Mouse (Mus musculus): Measurements from ENCODE around the gene Gamt. TPM values are rescaled to one million over a fixed set of nuclear protein-coding genes. Genes with fewer than 3 reads are reported as not detected.

The Gamt gene
- total RNA-seq (2014; rRNA removed) (241 and 277 TPM in 2 replicates), polyA plus RNA-seq (2012; rRNA removed) (670 and 715 TPM in 2 replicates)

DNA sequence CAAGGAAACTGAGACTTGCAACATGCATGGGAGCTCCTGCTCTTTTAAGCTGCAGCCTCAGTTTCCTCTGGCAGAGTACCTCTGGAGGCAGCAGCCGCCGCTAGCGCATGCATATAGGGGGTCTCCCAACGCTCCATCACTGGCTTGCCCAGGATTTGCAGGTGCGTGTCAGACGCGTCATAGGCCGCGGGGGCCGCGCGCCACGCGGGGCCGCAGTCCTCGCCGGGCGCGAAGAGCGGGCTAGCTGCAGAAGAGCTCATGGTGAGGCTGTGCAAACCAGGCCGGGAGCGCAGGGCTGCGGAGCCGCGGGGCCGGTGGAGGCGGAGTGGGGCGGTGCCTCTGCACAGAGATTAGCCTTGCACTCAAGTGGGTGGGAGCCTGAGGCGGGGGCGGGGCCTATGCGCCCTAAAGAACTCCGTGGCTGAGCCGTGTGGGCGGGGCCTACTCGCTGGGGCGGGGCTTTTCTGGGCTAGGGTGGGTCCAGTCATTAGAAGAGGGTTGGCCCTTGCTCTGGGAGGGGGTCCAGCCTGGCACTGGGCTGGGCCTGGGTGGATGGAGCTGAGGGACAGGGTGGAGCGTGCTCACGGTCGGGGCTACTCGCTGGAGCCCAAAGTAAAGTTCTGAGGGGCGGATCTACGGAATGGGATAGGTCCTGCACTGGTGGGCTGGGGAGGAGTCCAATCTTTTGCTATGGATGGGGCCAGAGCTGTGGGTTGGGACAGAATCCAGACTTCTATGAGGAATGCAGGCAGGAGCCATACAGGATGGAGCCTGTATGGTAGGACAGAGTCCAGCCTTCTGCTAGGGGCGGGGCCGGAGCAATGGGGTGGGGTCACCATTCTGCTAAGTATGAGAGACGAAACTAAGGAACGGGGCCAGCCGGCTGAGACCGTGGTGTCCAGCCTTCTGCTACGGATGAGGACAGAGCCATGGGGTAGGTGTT, at the start of gene Gamt, which contains the start of gene Dazap1:
Gene Gamt (minus strand): TSS at position 371 of the 943 bp plus-strand sequence.
Gene Dazap1 (plus strand): TSS at position 845 of the 943 bp plus-strand sequence.
- peaks cover 18% of the 10 kb centered on the region for H3K4me1 ChIP-seq (ENCODE audit: control insufficient read depth, insufficient read depth, low read length)
- peak within 1 kb of the TSS; percentile 89 for H3K9ac ChIP-seq (ENCODE audit: low read depth, low read length)
- H3K4me3 ChIP-seq (ENCODE audit: insufficient read depth, low read depth, low read length) = peak within 1 kb of the TSS; percentile 82
- H3K79me2 ChIP-seq (ENCODE audit: control insufficient read depth, insufficient read depth, low read length) = peaks cover 15% of the 10 kb centered on the region; the same call in 1 of the 2 replicates
- peak within 1 kb of the TSS; percentile 92 for H3K27ac ChIP-seq (replicated peaks; ENCODE audit: insufficient read depth, low read depth, low read length)
- 0 out of 2 replicates have a peak, but pooled peaks cover 1% of the 10 kb centered on the region for H3K36me3 ChIP-seq (ENCODE audit: control insufficient read depth, insufficient read depth, low read length)
- TF ChIP-seq CTCF (IDR thresholded peaks at IDR 0.05; ENCODE audit: low read depth, low read length) (no peak), POLR2A (IDR thresholded peaks at IDR 0.05; ENCODE audit: extremely low read depth, insufficient read depth, low read length) (peak; percentile 96)
- DNase-seq (ENCODE audit: extremely low read depth, low read depth, low spot score) = peak; percentile 93
- H3K27me3 ChIP-seq (ENCODE audit: control insufficient read depth, insufficient read depth, low read length) = no peaks in the 10 kb centered on the region
- WGBS = 1% methylated on average over 49 of the region's 49 CpGs

- no peak overlapping the region for H3K4me3 ChIP-seq (ENCODE audit: insufficient read depth, low read depth, low read length)
- peak; percentile 53 for DNase-seq (ENCODE audit: extremely low read depth, low read depth, low spot score)
- no peak overlapping the region for H3K27ac ChIP-seq (replicated peaks; ENCODE audit: insufficient read depth, low read depth, low read length)
- 10% methylated on average over 25 of the region's 25 CpGs for WGBS
- H3K9ac ChIP-seq (ENCODE audit: low read depth, low read length) = no peak overlapping the region
- H3K36me3 ChIP-seq (ENCODE audit: control insufficient read depth, insufficient read depth, low read length) = no peaks in the 10 kb centered on the region
- H3K4me1 ChIP-seq (ENCODE audit: control insufficient read depth, insufficient read depth, low read length) = 0 out of 2 replicates have a peak, but pooled peaks cover 2% of the 10 kb centered on the region
- H3K79me2 ChIP-seq (ENCODE audit: control insufficient read depth, insufficient read depth, low read length) = no peaks in the 10 kb centered on the region
- no peaks in the 10 kb centered on the region for H3K27me3 ChIP-seq (ENCODE audit: control insufficient read depth, insufficient read depth, low read length)
- TF ChIP-seq CTCF (IDR thresholded peaks at IDR 0.05; ENCODE audit: low read depth, low read length) (no peak), POLR2A (IDR thresholded peaks at IDR 0.05; ENCODE audit: extremely low read depth, insufficient read depth, low read length) (no peak)
Measured at GRCm38 (mm10) chr10:80304862-80305261, 44.0 kb upstream of the Gamt start.

- no peaks in the 10 kb centered on the region for H3K27me3 ChIP-seq (ENCODE audit: control insufficient read depth, insufficient read depth, low read length)
- no peak for TF ChIP-seq POLR2A (IDR thresholded peaks at IDR 0.05; ENCODE audit: extremely low read depth, insufficient read depth, low read length)
- no peak for TF ChIP-seq CTCF (IDR thresholded peaks at IDR 0.05; ENCODE audit: low read depth, low read length)
Measured at GRCm38 (mm10) chr10:80304458-80304857, 43.6 kb upstream of the Gamt start.

GRCm38 (mm10) chr10:80302471-80302881, 41.7 kb upstream of the Gamt start:
- H3K27me3 ChIP-seq (ENCODE audit: control insufficient read depth, insufficient read depth, low read length) = 0 out of 2 replicates have a peak, but pooled peaks cover 4% of the 10 kb centered on the region
- H3K27ac ChIP-seq (replicated peaks; ENCODE audit: insufficient read depth, low read depth, low read length) = no peak overlapping the region
- no peaks in the 10 kb centered on the region for H3K36me3 ChIP-seq (ENCODE audit: control insufficient read depth, insufficient read depth, low read length)
- TF ChIP-seq POLR2A (IDR thresholded peaks at IDR 0.05; ENCODE audit: extremely low read depth, insufficient read depth, low read length) (no peak), CTCF (IDR thresholded peaks at IDR 0.05; ENCODE audit: low read depth, low read length) (no peak)
- H3K4me1 ChIP-seq (ENCODE audit: control insufficient read depth, insufficient read depth, low read length) = 0 out of 2 replicates have a peak, but pooled peaks cover 2% of the 10 kb centered on the region
- 27% methylated on average over 9 of the region's 9 CpGs for WGBS
- DNase-seq (ENCODE audit: extremely low read depth, low read depth, low spot score) = peak; percentile 55
- H3K9ac ChIP-seq (ENCODE audit: low read depth, low read length) = no peak overlapping the region
- H3K4me3 ChIP-seq (ENCODE audit: insufficient read depth, low read depth, low read length) = no peak overlapping the region
- H3K79me2 ChIP-seq (ENCODE audit: control insufficient read depth, insufficient read depth, low read length) = no peaks in the 10 kb centered on the region

More at GRCm38 (mm10) chr10:80304458-80304857, 43.6 kb upstream of the Gamt start:
- H3K4me1 ChIP-seq (ENCODE audit: control insufficient read depth, insufficient read depth, low read length) = 0 out of 2 replicates have a peak, but pooled peaks cover 2% of the 10 kb centered on the region
- no peak overlapping the region for H3K27ac ChIP-seq (replicated peaks; ENCODE audit: insufficient read depth, low read depth, low read length)
- no peaks in the 10 kb centered on the region for H3K36me3 ChIP-seq (ENCODE audit: control insufficient read depth, insufficient read depth, low read length)
- H3K4me3 ChIP-seq (ENCODE audit: insufficient read depth, low read depth, low read length) = no peak overlapping the region
- WGBS = 33% methylated on average over 12 of the region's 12 CpGs
- no peak overlapping the region for H3K9ac ChIP-seq (ENCODE audit: low read depth, low read length)
- no peaks in the 10 kb centered on the region for H3K79me2 ChIP-seq (ENCODE audit: control insufficient read depth, insufficient read depth, low read length)
- DNase-seq (ENCODE audit: extremely low read depth, low read depth, low spot score) = no peak

DNA sequence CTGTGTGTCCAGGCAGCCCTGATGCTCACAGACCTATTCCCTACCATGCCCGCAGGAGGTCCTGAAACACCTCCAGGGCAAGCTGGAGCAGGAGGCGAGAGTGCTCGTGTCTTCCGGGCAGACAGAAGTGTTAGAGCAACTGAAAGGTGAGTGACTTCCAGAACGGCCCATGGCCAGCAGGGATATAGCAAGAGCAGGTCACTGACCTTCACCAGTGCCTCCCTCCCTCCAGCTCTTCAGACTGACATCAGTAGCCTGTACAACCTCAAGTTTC, 41.2 kb upstream of the Gamt start:
- 32% methylated on average over 5 of the region's 5 CpGs for WGBS
- 0 out of 2 replicates have a peak, but pooled peaks cover 2% of the 10 kb centered on the region for H3K4me1 ChIP-seq (ENCODE audit: control insufficient read depth, insufficient read depth, low read length)
- TF ChIP-seq CTCF (IDR thresholded peaks at IDR 0.05; ENCODE audit: low read depth, low read length) = no peak
- TF ChIP-seq POLR2A (IDR thresholded peaks at IDR 0.05; ENCODE audit: extremely low read depth, insufficient read depth, low read length) = no peak
- H3K36me3 ChIP-seq (ENCODE audit: control insufficient read depth, insufficient read depth, low read length) = no peaks in the 10 kb centered on the region
- H3K27me3 ChIP-seq (ENCODE audit: control insufficient read depth, insufficient read depth, low read length) = 0 out of 2 replicates have a peak, but pooled peaks cover 4% of the 10 kb centered on the region
- DNase-seq (ENCODE audit: extremely low read depth, low read depth, low spot score) = no peak
- H3K9ac ChIP-seq (ENCODE audit: low read depth, low read length) = no peak overlapping the region
- no peak overlapping the region for H3K27ac ChIP-seq (replicated peaks; ENCODE audit: insufficient read depth, low read depth, low read length)
- H3K4me3 ChIP-seq (ENCODE audit: insufficient read depth, low read depth, low read length) = no peak overlapping the region
- H3K79me2 ChIP-seq (ENCODE audit: control insufficient read depth, insufficient read depth, low read length) = no peaks in the 10 kb centered on the region

All from liver, adult 2 months (tissue).